Mouse (Mus musculus) embryonic facial prominence, embryonic 10.5 days (tissue): ENCODE data around the gene Nup50. TPM values are rescaled to one million over a fixed set of nuclear protein-coding genes. Genes with fewer than 3 reads are reported as not detected.
"Not testable (repeated sequence)": the region's sequence is repeated elsewhere in the genome, so short reads cannot be mapped to it uniquely, and the experiment has no call there.

ENCODE experiments used
- DNase-seq: peaks from one replicate; pipeline ENCODE4 v3.0.0-alpha.2; 2017; ENCODE audit warnings: low spot score
- H3K27ac ChIP-seq: fragments of 300-500 bp; sonication (generic); replicated peaks from 2 replicates; pipeline ENCODE4 v1.5.1; 2016; ENCODE audit warnings: mild to moderate bottlenecking
- H3K27me3 ChIP-seq: fragments of 300-500 bp; sonication (generic); replicated peaks from 2 replicates; pipeline ENCODE4 v1.6.1; 2016; ENCODE audit warnings: low read depth, mild to moderate bottlenecking; ENCODE audit not compliant: poor library complexity, severe bottlenecking
- H3K36me3 ChIP-seq: fragments of 300-500 bp; sonication (generic); replicated peaks from 2 replicates; pipeline ENCODE4 v1.6.1; 2016; ENCODE audit warnings: mild to moderate bottlenecking, moderate library complexity
- H3K4me1 ChIP-seq: fragments of 300-500 bp; sonication (generic); 2 replicates; pipeline ENCODE4 v1.6.1; 2016
- H3K4me3 ChIP-seq: fragments of 300-500 bp; sonication (generic); 2 replicates; pipeline ENCODE4 v1.5.1; 2016; ENCODE audit warnings: mild to moderate bottlenecking, moderate library complexity
- H3K9me3 ChIP-seq: fragments of 300-500 bp; sonication (generic); 2 replicates; pipeline ENCODE4 v1.6.1; 2016; ENCODE audit warnings: mild to moderate bottlenecking
- whole genome bisulfite sequencing: fragments of 180-500 bp; shearing (Covaris S2); methylation state at CpG from one replicate; pipeline ENCODE4 v1.1.7; 2016; 5-methylcytosine and 5-hydroxymethylcytosine counted together
- polyA plus RNA-seq: library from polyadenylated mRNA; unstranded; fragments of >200 nt; fragmentation: Nextera tagmentation; extraction: Ambion mirVana; gene quantifications from 2 replicates; pipeline ENCODE4 v1.2.1, GENCODE M21; 2016

Gene Nup50
- 70.9 and 71.8 TPM in 2 replicates for polyA plus RNA-seq

DNA sequence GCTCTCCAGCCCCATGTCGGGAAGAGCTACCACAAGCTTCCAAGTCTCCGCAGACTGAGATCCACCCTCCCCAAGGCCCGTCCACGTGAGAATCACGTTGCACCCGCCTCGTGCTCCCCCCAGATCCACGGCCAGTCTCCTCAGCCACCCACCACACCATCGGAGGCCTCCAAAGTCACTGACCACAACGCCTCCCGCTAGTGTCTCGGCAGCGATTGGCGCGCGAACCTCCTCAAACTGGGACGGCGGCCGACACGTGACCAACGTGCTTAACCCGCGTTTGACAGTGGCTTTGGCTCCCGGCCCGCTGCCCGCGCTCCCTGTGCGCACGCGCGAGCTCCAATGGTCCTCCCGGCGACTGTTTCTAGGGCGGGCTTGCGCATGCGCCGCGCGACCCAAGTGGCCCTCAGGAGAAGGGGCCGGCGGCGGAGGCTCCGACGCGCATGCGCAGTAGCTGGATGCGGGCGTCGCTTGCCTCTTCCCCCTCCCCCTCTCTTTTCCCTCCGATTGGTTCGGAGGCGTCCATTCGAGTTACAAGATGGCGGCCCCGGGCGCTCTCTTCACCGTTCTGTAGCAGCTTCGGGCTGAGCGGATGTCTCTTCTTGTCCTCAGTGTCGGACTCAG lies at the start of gene Nup50:
Gene Nup50, plus strand, starts transcription at position 528 of the 624 bp plus-strand sequence.
- peaks cover 31% of the 10 kb centered on the region for H3K36me3 ChIP-seq
- H3K9me3 ChIP-seq: no peaks in the 10 kb centered on the region
- H3K4me1 ChIP-seq: peaks cover 30% of the 10 kb centered on the region
- H3K27ac ChIP-seq: peak within 1 kb of the TSS; percentile 97
- peak; percentile 100 for DNase-seq
- peak within 1 kb of the TSS; percentile 99 for H3K4me3 ChIP-seq
- no peaks in the 10 kb centered on the region for H3K27me3 ChIP-seq
- WGBS: under 1% methylated on average over 60 of the region's 60 CpGs

GRCm38 (mm10) chr15:84873867-84874266 lies 49.3 kb upstream of the Nup50 start:
- no peaks in the 10 kb centered on the region for H3K27me3 ChIP-seq
- WGBS: 84% methylated on average over 4 of the region's 4 CpGs
- H3K27ac ChIP-seq: no peak overlapping the region
- no peaks in the 10 kb centered on the region for H3K36me3 ChIP-seq
- no peaks in the 10 kb centered on the region for H3K4me1 ChIP-seq
- DNase-seq: no peak
- H3K9me3 ChIP-seq: no peaks in the 10 kb centered on the region
- H3K4me3 ChIP-seq: no peak overlapping the region

- H3K27me3 ChIP-seq: no peaks in the 10 kb centered on the region
- WGBS: 86% methylated on average over 12 of the region's 12 CpGs
- peaks cover 6% of the 10 kb centered on the region for H3K4me1 ChIP-seq
- H3K9me3 ChIP-seq: no peaks in the 10 kb centered on the region
- no peak overlapping the region for H3K4me3 ChIP-seq
- no peak for DNase-seq
- no peaks in the 10 kb centered on the region for H3K36me3 ChIP-seq
- no peak overlapping the region for H3K27ac ChIP-seq
Observed at GRCm38 (mm10) chr15:84877029-84877815, 46.0 kb upstream of the Nup50 start.

DNA sequence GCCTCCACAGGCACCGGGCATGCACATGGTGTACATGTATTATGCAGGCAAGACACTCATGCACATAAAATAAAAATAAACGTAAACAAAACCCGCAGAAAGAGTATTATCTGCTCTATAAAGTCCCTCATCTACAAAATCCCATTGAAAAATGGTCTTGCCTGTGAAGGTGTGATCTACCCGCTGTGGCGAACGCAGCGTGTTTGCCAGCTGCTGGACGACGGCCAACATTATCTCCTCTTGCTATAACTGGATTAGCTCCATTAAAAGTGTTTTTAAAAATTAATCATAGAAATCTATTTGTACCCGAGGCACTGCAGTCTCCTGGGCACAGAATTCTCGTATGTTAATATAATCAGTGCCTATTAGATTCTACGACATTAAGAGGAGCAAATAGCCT lies 35.1 kb upstream of the Nup50 start:
- Histone ChIP-seq H3K27ac (no peak overlapping the region), H3K4me1 (peaks cover 11% of the 10 kb centered on the region), H3K27me3 (no peaks in the 10 kb centered on the region), H3K36me3 (no peaks in the 10 kb centered on the region), H3K4me3 (no peak overlapping the region), H3K9me3 (no peaks in the 10 kb centered on the region)
- no peak for DNase-seq
- 90% methylated on average over 12 of the region's 12 CpGs for WGBS

DNA sequence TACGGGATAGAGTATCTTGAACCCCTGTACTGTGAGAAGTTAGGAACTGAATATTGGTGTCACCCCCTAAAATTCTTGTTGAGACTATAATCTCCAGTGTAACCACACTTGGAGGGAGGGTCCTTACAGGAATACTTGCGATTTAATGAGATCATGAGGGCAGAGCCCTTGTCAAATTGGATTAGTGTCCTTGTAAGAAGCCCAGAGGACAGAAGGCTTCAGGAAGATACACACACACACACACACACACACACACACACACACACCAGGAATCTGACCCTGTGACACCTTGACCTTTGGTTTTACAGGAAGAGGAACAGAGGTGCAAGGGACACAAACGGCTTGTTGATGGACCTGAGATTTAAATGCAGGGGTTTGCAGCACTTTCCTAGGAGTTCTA lies 32.0 kb upstream of the Nup50 start:
- Histone ChIP-seq H3K36me3 (no peaks in the 10 kb centered on the region), H3K9me3 (0 out of 2 replicates have a peak, but pooled peaks cover 6% of the 10 kb centered on the region), H3K27ac (no peak overlapping the region), H3K4me3 (no peak overlapping the region), H3K27me3 (no peaks in the 10 kb centered on the region), H3K4me1 (peaks cover 11% of the 10 kb centered on the region)
- no peak for DNase-seq
- WGBS: 44% methylated on average over 3 of the region's 3 CpGs

DNA sequence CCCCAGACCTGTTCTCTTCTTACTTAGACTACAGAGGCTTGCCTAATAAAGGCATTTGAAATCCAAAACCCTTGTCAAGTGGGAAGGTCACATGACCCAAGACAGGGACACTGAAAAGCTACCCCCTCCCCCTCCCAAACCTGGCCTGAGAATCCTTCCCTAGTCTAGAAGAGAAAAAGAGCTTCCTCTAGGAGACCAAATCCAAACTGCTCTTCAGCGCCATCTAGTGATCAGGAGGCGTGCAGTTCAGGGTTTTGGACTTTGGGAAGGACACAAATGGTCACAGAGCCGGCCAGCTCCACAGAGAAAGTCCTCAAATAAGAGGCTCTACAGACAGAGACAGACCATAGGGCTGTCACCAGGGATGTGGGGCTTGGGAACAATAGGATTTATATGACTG lies 31.6 kb upstream of the Nup50 start:
- H3K9me3 ChIP-seq: 0 out of 2 replicates have a peak, but pooled peaks cover 6% of the 10 kb centered on the region
- no peaks in the 10 kb centered on the region for H3K27me3 ChIP-seq
- no peak overlapping the region for H3K4me3 ChIP-seq
- DNase-seq: peak; percentile 73
- H3K36me3 ChIP-seq: no peaks in the 10 kb centered on the region
- H3K27ac ChIP-seq: no peak overlapping the region
- peaks cover 11% of the 10 kb centered on the region for H3K4me1 ChIP-seq
- WGBS: 7% methylated on average over 3 of the region's 3 CpGs

- H3K27ac ChIP-seq, H3K36me3 ChIP-seq, H3K4me3 ChIP-seq, H3K9me3 ChIP-seq, H3K27me3 ChIP-seq, DNase-seq: not testable (repeated sequence)
- 79% methylated on average over 10 of the region's 10 CpGs for WGBS
- H3K4me1 ChIP-seq: peaks cover 10% of the 10 kb centered on the region
Observed at GRCm38 (mm10) chr15:84896216-84896615, 27.0 kb upstream of the Nup50 start.

DNA sequence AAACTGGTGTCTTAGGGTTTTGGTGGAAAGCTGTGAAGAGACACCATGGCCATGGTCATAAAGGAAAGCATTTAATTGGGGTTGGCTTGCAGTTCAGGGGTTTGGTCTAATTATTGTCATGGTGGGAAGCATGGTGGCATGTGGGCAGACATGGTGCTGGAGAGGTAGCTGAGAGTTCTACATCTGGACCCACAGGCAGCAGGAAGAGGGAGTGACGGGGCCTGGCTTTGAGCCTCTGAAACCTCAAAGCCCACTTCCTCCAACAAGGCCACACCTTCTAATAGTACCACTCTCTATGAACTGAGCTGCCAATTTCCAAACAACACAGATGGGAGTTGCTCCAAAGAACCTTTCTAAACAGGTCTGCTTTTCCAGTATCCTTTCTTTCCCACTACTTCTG lies 26.5 kb upstream of the Nup50 start:
- Histone ChIP-seq H3K4me1 (peaks cover 6% of the 10 kb centered on the region; the same call in 1 of the 2 replicates), H3K27me3 (no peaks in the 10 kb centered on the region), H3K36me3 (no peaks in the 10 kb centered on the region), H3K9me3 (0 out of 2 replicates have a peak, but pooled peaks cover 6% of the 10 kb centered on the region), H3K4me3 (no peak overlapping the region), H3K27ac (no peak overlapping the region)
- no peak for DNase-seq
- WGBS: 82% methylated on average over 1 of the region's 1 CpGs

- no peak overlapping the region for H3K4me3 ChIP-seq
- H3K4me1 ChIP-seq: peaks cover 5% of the 10 kb centered on the region; the same call in 1 of the 2 replicates
- 59% methylated on average over 7 of the region's 7 CpGs for WGBS
- no peaks in the 10 kb centered on the region for H3K36me3 ChIP-seq
- no peaks in the 10 kb centered on the region for H3K27me3 ChIP-seq
- H3K9me3 ChIP-seq: 0 out of 2 replicates have a peak, but pooled peaks cover 6% of the 10 kb centered on the region
- H3K27ac ChIP-seq: no peak overlapping the region
- no peak for DNase-seq
Observed at GRCm38 (mm10) chr15:84898077-84898476, 25.1 kb upstream of the Nup50 start.

- Histone ChIP-seq H3K27ac (no peak overlapping the region), H3K9me3 (no peaks in the 10 kb centered on the region), H3K4me1 (no peaks in the 10 kb centered on the region), H3K4me3 (no peak overlapping the region), H3K36me3 (no peaks in the 10 kb centered on the region), H3K27me3 (no peaks in the 10 kb centered on the region)
- WGBS: 65% methylated on average over 7 of the region's 7 CpGs
- DNase-seq: no peak
Observed at GRCm38 (mm10) chr15:84903843-84904385, 19.3 kb upstream of the Nup50 start.

- H3K27ac ChIP-seq: no peak overlapping the region
- 87% methylated on average over 3 of the region's 3 CpGs for WGBS
- peaks cover 21% of the 10 kb centered on the region for H3K36me3 ChIP-seq
- H3K4me3 ChIP-seq: no peak overlapping the region
- DNase-seq: no peak
- no peaks in the 10 kb centered on the region for H3K27me3 ChIP-seq
- H3K4me1 ChIP-seq: no peaks in the 10 kb centered on the region
- peaks cover 13% of the 10 kb centered on the region; the same call in 1 of the 2 replicates for H3K9me3 ChIP-seq
Observed at GRCm38 (mm10) chr15:84913201-84913600, 10.0 kb upstream of the Nup50 start.

- H3K27me3 ChIP-seq: no peaks in the 10 kb centered on the region
- no peaks in the 10 kb centered on the region for H3K9me3 ChIP-seq
- no peak within 1 kb of the TSS for H3K27ac ChIP-seq
- H3K4me1 ChIP-seq: peaks cover 18% of the 10 kb centered on the region
- no peak for DNase-seq
- 95% methylated on average over 3 of the region's 3 CpGs for WGBS
- peaks cover 8% of the 10 kb centered on the region; the same call in 1 of the 2 replicates for H3K36me3 ChIP-seq
- no peak within 1 kb of the TSS for H3K4me3 ChIP-seq
Observed at GRCm38 (mm10) chr15:84919938-84920337, 3.3 kb upstream of the Nup50 start, which contains the start of gene Gm29666. Gm29666 (minus strand) TSS chr15:84920038.
